Mouse (Mus musculus) liver, embryonic 14.5 days (tissue): ENCODE data around the gene Lrrc1.

ENCODE experiments used
- CTCF ChIP-seq: IDR thresholded peaks from 2 replicates; pipeline ENCODE4 v1.5.1; 2016; ENCODE audit warnings: antibody characterized with exemption, low read depth, control low read depth
- EP300 ChIP-seq: IDR thresholded peaks from 2 replicates; pipeline ENCODE4 v1.6.1; 2016; ENCODE audit warnings: antibody characterized with exemption, low read depth

- no peak for TF ChIP-seq CTCF
- TF ChIP-seq EP300, result no peak
Measured at GRCm38 (mm10) chr9:77510574-77510973, 34.1 kb downstream of the Lrrc1 start.
